Mouse (Mus musculus): ENCODE results near the gene Cbx2.

DNA sequence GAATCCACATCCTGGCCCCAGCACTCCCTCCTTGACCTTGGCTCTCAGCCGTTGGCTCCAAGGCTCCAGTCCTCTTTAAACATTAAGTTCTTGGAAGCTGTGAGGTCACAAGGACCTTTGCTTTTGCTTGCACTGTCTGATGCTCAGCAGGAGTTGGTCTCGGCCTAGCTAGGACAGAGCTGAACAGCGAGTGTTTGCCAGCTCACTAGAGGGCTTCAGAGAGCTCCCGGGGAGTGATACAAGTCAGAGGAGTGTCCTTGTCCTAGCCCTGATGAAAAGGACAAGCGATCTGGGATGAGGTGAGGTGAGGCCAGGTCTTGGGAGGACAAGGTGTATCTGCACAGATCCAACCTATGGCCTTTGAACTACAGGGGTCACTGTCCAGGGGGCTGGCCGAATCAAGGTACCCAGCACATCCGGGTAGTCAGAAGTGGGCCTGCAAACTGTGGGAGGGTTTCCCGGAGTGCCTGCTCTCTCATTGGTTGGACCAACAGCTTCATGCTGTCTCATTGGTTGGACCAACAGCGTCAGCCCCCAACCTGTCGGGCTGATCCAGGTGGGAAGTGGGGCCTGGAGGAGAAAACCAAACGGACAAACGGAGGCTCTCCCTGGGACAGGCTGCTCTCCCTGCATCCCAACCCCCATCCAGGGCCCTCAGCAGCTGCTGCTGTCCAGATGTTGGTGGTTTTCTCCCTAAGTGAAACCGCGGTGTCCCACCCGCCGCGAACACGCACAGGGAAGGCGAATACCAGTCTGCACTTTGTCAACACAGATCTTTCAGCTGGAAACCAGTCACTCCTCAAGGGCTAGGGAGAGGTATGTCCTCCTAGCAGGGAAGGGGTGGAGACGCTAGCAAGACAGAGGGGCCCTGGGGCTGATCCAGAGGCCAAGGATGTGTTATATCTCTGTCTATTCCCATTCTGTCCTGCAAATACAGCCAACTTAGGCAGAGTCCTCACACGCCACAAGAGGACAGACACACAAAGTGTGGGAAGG is 15.0 kb upstream of the Cbx2 start:
- no peak for TF ChIP-seq CTCF (IDR thresholded peaks at IDR 0.05 in 2 of 3, conservative IDR thresholded peaks at IDR 0.05 in 1 of 3; ENCODE audit: control insufficient read depth in 1 of 3, insufficient read depth in 1 of 3, low read depth in 2 of 3, low read length in 3 of 3, poor library complexity in 1 of 3, severe bottlenecking in 1 of 3)
- no peak for TF ChIP-seq GATA1 (IDR thresholded peaks at IDR 0.05; ENCODE audit: low read depth, low read length)
